Mouse (Mus musculus): ENCODE data around the gene Ovca2.

The Ovca2 gene

GRCm38 (mm10) chr11:75178672-75179208 is at the start of gene Ovca2:
Ovca2 (minus strand) TSS chr11:75178835.
- peak; percentile 86 to 92 for DNase-seq (ENCODE audit: low spot score in 2 of 2)

- DNase-seq (ENCODE audit: low spot score in 2 of 2): no peak
Observed at GRCm38 (mm10) chr11:75227632-75228031, 49.0 kb upstream of the Ovca2 start.

GRCm38 (mm10) chr11:75224835-75225234 is 46.2 kb upstream of the Ovca2 start:
- no peak for DNase-seq (ENCODE audit: low spot score in 2 of 2)

GRCm38 (mm10) chr11:75224062-75224461 is 45.4 kb upstream of the Ovca2 start:
- no peak for DNase-seq (ENCODE audit: low spot score in 2 of 2)

GRCm38 (mm10) chr11:75220517-75221145 is 42.0 kb upstream of the Ovca2 start:
- DNase-seq (ENCODE audit: low spot score in 2 of 2): no peak

- no peak for DNase-seq (ENCODE audit: low spot score in 2 of 2)
Observed at GRCm38 (mm10) chr11:75220115-75220514, 41.5 kb upstream of the Ovca2 start.

- no peak for DNase-seq (ENCODE audit: low spot score in 2 of 2)
Observed at GRCm38 (mm10) chr11:75214081-75214950, 35.7 kb upstream of the Ovca2 start.

- DNase-seq (ENCODE audit: low spot score in 2 of 2): no peak
Observed at GRCm38 (mm10) chr11:75213372-75214080, 34.9 kb upstream of the Ovca2 start.

GRCm38 (mm10) chr11:75212876-75213275 is 34.2 kb upstream of the Ovca2 start:
- DNase-seq (ENCODE audit: low spot score in 2 of 2): no peak

GRCm38 (mm10) chr11:75212031-75212667 is 33.5 kb upstream of the Ovca2 start:
- no peak for DNase-seq (ENCODE audit: low spot score in 2 of 2)

GRCm38 (mm10) chr11:75210755-75211154 is 32.1 kb upstream of the Ovca2 start:
- DNase-seq (ENCODE audit: low spot score in 2 of 2): no peak

- no peak for DNase-seq (ENCODE audit: low spot score in 2 of 2)
Observed at GRCm38 (mm10) chr11:75210093-75210492, 31.5 kb upstream of the Ovca2 start.

- DNase-seq (ENCODE audit: low spot score in 2 of 2): no peak
Observed at GRCm38 (mm10) chr11:75209363-75209762, 30.7 kb upstream of the Ovca2 start.

- no peak for DNase-seq (ENCODE audit: low spot score in 2 of 2)
Observed at GRCm38 (mm10) chr11:75206347-75206746, 27.7 kb upstream of the Ovca2 start.

- DNase-seq (ENCODE audit: low spot score in 2 of 2): no peak
Observed at GRCm38 (mm10) chr11:75204472-75204871, 25.8 kb upstream of the Ovca2 start.

GRCm38 (mm10) chr11:75203926-75204325 is 25.3 kb upstream of the Ovca2 start:
- DNase-seq (ENCODE audit: low spot score in 2 of 2): no peak

GRCm38 (mm10) chr11:75201721-75202120 is 23.1 kb upstream of the Ovca2 start:
- DNase-seq (ENCODE audit: low spot score in 2 of 2): no peak

GRCm38 (mm10) chr11:75200935-75201334 is 22.3 kb upstream of the Ovca2 start:
- DNase-seq (ENCODE audit: low spot score in 2 of 2): peak in 1 of 2 experiments; percentile 54

- DNase-seq (ENCODE audit: low spot score in 2 of 2): no peak
Observed at GRCm38 (mm10) chr11:75199951-75200350, 21.3 kb upstream of the Ovca2 start.

- no peak for DNase-seq (ENCODE audit: low spot score in 2 of 2)
Observed at GRCm38 (mm10) chr11:75198792-75199191, 20.2 kb upstream of the Ovca2 start.

- peak in 1 of 2 experiments; percentile 53 for DNase-seq (ENCODE audit: low spot score in 2 of 2)
Observed at GRCm38 (mm10) chr11:75197956-75198355, 19.3 kb upstream of the Ovca2 start.

- DNase-seq (ENCODE audit: low spot score in 2 of 2): peak in 1 of 2 experiments; percentile 52
Observed at GRCm38 (mm10) chr11:75196131-75196530, 17.5 kb upstream of the Ovca2 start.
